Mouse (Mus musculus) c-Kit-positive CD71-positive TER-119-positive erythroid progenitor cells, embryonic 14.5 days (primary cell): ENCODE measurements around the gene Carmil2.

ENCODE experiments used
- DNase-seq: peaks from one replicate; pipeline ENCODE4 v3.0.0-alpha.2; 2013; ENCODE audit warnings: low spot score

The Carmil2 gene

DNA sequence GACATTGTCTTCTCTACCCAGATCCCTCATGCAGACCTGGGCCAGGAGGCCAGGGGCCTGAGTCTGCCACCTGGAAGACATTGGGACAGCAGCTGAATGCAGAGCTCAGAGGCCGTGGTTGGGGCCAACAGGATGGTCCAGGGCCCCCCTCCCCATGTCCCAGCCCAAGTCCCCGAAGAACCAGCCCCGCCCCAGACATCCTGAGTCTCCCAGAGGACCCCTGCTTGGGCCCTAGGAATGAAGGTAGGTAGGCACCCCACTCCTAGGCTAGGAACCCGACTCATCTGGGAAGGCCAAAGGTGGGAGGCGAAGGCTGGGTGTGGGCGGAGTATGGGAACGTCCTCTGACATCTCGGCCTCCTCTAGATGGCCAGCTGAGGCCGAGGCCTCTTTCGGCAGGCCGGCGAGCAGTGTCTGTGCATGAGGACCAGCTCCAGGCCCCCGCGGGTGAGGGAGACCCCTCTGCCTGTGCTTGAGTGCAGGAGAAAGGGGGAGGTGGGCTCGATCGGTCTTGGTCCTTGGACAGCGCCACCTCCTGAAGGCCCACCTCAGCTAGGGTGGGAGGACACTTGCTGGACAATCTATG is 11.2 kb downstream of the Carmil2 start:
- no peak for DNase-seq

DNA sequence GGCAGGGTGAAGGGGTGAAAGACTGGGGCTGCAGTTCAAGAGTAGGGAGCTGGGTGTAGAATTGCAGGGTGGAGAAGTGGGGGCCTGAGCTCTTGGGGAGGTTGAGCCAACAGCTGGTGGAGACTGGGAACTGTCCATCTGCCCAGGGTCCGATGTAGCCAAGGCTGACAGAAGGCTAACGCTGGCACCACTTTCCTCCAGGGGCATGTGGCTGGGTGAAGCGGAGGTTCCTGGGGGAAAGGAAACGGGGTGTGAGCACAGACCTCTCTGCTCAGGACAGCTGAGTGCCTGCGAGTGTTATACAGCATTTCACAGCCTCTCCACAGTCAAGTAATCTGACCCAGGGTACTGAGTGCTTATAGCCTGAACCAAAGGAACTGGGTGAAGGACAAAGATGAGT is 12.7 kb downstream of the Carmil2 start:
- DNase-seq: no peak

- DNase-seq: no peak
These were observed 13.6 kb downstream of the Carmil2 start for GRCm38 (mm10) chr8:105699488-105700215.

DNA sequence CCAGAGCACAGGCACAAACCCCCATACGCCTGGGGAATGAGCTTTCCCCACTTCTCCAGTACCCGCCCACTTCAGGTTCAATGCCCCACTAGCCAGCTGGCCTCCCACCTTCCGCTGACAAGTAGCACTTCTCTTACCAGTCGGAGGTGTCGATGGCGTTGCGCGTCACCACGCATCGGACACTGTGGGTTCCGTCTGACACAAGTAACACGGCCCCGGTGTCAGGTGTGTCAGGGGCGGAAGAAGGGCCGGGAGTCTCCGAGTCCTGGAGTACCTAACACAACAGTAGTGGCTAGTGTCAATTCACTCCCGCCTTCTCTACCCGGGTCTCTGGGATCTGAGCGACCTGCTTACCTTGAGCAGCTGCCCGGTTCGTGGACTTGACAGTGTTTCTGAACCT is 14.5 kb downstream of the Carmil2 start:
- no peak for DNase-seq

- peak; percentile 94 for DNase-seq
These were observed 15.1 kb downstream of the Carmil2 start, which contains the start of the genes Acd and Pard6a for GRCm38 (mm10) chr8:105700966-105701824. Gene Acd (minus strand): TSS chr8:105701102. Gene Pard6a (plus strand): TSS chr8:105701148.

- no peak for DNase-seq
These were observed 15.9 kb downstream of the Carmil2 start for GRCm38 (mm10) chr8:105702001-105702401.

- no peak for DNase-seq
These were observed 16.8 kb downstream of the Carmil2 start for GRCm38 (mm10) chr8:105702731-105703415.

DNA sequence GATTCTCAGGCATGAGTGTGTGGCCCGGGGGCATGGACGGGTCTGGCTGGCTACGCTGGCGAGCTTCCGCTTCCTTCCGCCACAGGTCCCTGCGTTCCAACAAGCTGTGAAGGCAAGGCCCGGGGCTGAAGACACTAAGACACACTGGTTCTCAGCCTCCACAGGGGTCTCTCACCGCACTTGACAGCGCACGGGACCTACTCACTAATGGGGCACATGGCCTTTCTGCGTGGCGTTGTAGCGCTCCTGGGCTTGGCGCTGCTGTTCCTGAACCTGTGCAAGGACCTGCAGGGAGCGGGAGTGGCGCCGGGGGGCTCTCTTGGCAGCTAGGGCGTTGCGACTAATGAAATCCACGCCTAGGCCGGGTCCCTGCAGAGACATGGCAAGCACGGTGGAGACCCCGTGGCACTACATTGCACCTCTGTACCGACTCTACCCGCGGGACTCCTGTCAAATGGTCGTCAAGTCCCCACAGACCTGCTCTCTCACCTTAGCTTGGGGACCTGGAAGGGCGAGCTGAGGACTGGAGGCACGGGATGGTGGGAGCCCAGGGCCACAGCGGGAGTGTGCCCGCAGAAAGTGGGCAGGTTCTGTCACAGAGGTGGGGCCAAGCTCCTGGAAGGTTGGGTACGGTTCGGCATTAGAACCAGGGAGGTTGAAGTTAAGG is 18.2 kb downstream of the Carmil2 start:
- no peak for DNase-seq

GRCm38 (mm10) chr8:105704955-105705354 is 18.9 kb downstream of the Carmil2 start:
- no peak for DNase-seq

GRCm38 (mm10) chr8:105706426-105706825 is 20.4 kb downstream of the Carmil2 start:
- DNase-seq: no peak

GRCm38 (mm10) chr8:105707498-105708403 is 21.7 kb downstream of the Carmil2 start, which contains the start of the genes 4933405L10Rik and Enkd1:
Gene 4933405L10Rik (plus strand): TSS chr8:105707655.
Gene Enkd1 (minus strand): TSS chr8:105708210.
- peak; percentile 80 for DNase-seq

DNA sequence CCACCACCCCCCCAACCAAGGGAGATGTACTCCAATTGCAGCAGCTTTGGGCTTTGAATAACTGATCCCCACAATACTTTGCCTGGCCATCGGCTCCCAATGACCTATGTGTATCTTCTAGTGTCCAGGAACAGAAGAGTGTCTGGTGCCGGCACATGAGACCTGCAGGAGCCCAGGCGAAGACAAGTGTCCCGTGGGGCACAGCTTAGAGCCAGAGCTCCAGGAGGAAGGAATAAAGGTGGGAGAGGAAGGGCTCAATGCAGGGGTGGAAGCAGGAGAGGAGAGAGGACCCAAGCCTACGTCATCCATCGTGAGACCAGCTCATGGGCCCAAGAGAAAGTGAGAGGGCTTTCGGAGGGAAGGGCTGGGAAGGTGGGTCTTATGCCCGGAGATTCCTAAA is 22.6 kb downstream of the Carmil2 start:
- DNase-seq: no peak

GRCm38 (mm10) chr8:105709317-105709716 is 23.2 kb downstream of the Carmil2 start:
- DNase-seq: no peak

GRCm38 (mm10) chr8:105712286-105712685 is 26.2 kb downstream of the Carmil2 start:
- no peak for DNase-seq

DNA sequence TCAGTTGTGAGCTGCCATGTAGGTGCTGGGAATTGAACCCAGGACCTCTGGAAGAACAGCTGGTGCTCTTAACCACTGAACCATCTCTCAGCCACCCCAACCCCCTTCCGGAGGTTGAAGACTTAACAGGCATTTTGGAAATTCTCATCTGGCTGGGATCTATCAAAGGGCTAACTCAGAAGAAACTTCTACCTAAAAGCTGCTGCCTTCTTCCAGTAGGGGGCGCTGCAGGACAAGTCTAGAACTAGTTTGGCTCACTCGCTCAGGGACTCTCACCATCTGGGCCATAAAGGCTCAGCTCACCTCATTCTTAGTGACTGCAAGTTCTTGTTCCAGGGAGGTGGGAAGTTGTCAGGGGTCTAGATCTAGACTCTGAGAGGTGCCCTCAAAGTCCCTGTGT is 28.1 kb downstream of the Carmil2 start:
- peak; percentile 93 for DNase-seq

DNA sequence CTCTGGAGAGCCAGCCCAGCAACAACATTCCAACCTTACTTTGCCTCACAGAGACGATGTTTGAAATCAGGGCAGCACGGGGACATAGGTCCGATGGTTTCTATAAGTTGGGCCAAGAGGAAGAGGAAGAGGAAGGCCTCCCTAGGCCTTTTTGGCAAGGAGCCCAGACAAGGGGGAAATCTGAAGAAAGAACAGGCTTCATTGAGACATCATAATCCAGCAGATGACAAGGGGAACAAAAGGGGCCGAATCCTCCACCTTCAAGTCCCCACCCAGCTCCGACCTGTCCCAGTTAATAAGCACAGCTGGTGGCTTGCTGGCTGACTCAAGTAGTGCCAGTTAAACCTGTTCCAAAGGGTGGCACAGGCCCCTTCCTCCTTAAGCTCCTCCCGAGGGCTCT is 29.0 kb downstream of the Carmil2 start:
- DNase-seq: no peak

DNA sequence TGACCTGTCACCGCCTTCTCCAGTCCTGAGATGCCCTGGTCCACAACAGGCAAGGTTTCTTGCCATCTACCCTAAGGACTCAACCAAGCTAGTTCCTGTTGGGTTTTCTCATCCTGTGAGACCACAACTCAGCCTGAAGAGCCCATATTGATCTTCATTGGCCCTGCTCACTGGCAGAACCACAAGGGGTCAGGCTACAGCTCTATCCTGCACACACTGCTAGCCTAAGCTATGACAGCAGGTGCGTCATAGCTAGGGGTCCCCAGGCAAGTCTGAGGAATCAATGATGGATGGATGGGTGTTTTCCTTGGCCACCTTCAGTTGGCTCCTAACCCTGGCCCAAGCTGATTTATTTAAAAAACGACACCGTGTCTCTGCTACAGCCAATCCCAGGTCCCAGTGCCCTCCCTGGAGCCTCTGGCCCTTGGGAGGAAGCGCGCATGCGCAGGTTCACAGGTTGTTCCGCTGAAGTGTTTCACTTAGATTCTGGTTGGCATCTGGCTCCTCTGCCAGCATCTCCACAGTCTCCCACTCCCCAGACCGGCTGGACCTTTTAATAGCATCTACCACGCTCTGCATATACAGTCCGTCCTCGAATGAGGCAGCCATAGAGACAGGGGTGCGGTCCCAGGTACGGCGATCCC is 30.4 kb downstream of the Carmil2 start:
- no peak for DNase-seq

- no peak for DNase-seq
These were observed 33.6 kb downstream of the Carmil2 start for GRCm38 (mm10) chr8:105719637-105720036.

DNA sequence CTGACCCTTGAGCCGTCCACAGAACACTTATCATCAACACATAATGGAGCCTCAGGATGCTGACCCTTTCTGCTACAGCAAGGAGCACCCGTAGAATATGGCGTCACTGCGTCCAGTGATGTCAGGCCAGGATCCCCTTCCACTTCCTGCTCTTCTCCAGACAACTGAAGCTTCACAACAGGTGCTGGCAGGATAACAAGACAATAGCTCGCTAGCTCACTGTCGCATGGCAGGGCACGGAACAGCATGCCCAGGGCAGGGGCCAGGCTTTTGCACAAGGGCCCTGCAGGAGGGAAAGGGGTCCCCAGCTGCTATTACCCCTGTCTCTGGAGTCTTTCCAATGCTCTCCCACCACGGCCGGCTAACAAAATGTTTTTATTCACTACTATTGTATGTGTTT is 36.8 kb downstream of the Carmil2 start:
- no peak for DNase-seq

DNA sequence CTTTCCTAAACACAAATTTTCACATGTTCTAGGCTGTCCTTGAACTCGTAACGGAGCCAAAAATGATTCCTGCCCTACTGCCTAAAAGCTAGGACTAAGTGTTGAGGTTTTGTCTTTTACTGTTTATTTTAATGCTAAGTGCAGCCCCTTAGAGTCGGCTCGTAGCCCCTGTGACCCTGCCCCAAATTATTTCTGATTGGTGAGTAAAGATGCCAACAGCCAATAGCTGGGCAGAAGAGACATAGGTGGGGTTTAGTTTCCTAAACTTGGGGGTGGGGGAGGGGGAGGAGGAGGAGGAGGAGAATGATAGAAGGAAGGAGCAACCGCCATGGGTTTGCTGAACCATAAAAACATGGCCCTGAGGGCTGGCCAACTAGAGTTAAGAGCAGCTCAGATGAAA is 39.7 kb downstream of the Carmil2 start:
- DNase-seq: no peak
